Mouse (Mus musculus): ENCODE measurements at regions not wholly inside any gene's neighbourhood (a gene's known extent, or its start where the extent isn't known, plus 50 kb on each side); places are given as distances from the start of the nearest gene placed in this dataset.
A peak's percentile ranks its signal among the peaks of the same experiment; 100 is the strongest.
"Not testable (repeated sequence)": the region's sequence is repeated elsewhere in the genome, so short reads cannot be mapped to it uniquely, and the experiment has no call there.

GRCm38 (mm10) chr6:31011407-31012020, 52.6 kb upstream of the Klf14 start:
- Histone ChIP-seq H3K4me3 (replicated peaks) (no peak overlapping the region), H3K36me3 (replicated peaks; ENCODE audit: low read length) (no peaks in the 10 kb centered on the region), H3K9me3 (peaks cover 19% of the 10 kb centered on the region), H3K4me1 (peaks cover 2% of the 10 kb centered on the region), H3K27me3 (replicated peaks) (peaks cover 18% of the 10 kb centered on the region)
- TF ChIP-seq FLI1 (IDR thresholded peaks at IDR 0.05; ENCODE audit: low read length) (no peak), GATA1 (IDR thresholded peaks at IDR 0.05; ENCODE audit: borderline replicate concordance, low read length) (no peak)

GRCm38 (mm10) chr6:31016566-31016965, 57.7 kb upstream of the Klf14 start:
- H3K4me3 ChIP-seq (replicated peaks) = no peak overlapping the region
- TF ChIP-seq FLI1 (IDR thresholded peaks at IDR 0.05; ENCODE audit: low read length) (no peak), GATA1 (IDR thresholded peaks at IDR 0.05; ENCODE audit: borderline replicate concordance, low read length) (no peak)
- H3K27me3 ChIP-seq (replicated peaks) = peaks cover 14% of the 10 kb centered on the region
- H3K4me1 ChIP-seq = peaks cover 6% of the 10 kb centered on the region
- no peaks in the 10 kb centered on the region for H3K36me3 ChIP-seq (replicated peaks; ENCODE audit: low read length)
- peaks cover 21% of the 10 kb centered on the region for H3K9me3 ChIP-seq

GRCm38 (mm10) chr6:31021776-31022175, 62.9 kb upstream of the Klf14 start:
- TF ChIP-seq FLI1 (IDR thresholded peaks at IDR 0.05; ENCODE audit: low read length) (no peak), GATA1 (IDR thresholded peaks at IDR 0.05; ENCODE audit: borderline replicate concordance, low read length) (no peak)
- Histone ChIP-seq H3K27me3 (replicated peaks) (peaks cover 10% of the 10 kb centered on the region), H3K4me1 (peaks cover 10% of the 10 kb centered on the region), H3K4me3 (replicated peaks) (no peak overlapping the region), H3K36me3 (replicated peaks; ENCODE audit: low read length) (no peaks in the 10 kb centered on the region), H3K9me3 (peaks cover 21% of the 10 kb centered on the region)

GRCm38 (mm10) chr6:31029777-31030176, 70.9 kb upstream of the Klf14 start:
- H3K4me3 ChIP-seq (replicated peaks) = no peak overlapping the region
- peaks cover 11% of the 10 kb centered on the region for H3K4me1 ChIP-seq
- H3K9me3 ChIP-seq = peaks cover 5% of the 10 kb centered on the region
- H3K36me3 ChIP-seq (replicated peaks; ENCODE audit: low read length) = no peaks in the 10 kb centered on the region
- no peak for TF ChIP-seq FLI1 (IDR thresholded peaks at IDR 0.05; ENCODE audit: low read length)
- no peak for TF ChIP-seq GATA1 (IDR thresholded peaks at IDR 0.05; ENCODE audit: borderline replicate concordance, low read length)
- peaks cover 10% of the 10 kb centered on the region for H3K27me3 ChIP-seq (replicated peaks)

- TF ChIP-seq GATA1 (IDR thresholded peaks at IDR 0.05; ENCODE audit: borderline replicate concordance, low read length) (no peak), FLI1 (IDR thresholded peaks at IDR 0.05; ENCODE audit: low read length) (no peak)
- H3K36me3 ChIP-seq (replicated peaks; ENCODE audit: low read length) = no peaks in the 10 kb centered on the region
- H3K27me3 ChIP-seq (replicated peaks) = peaks cover 14% of the 10 kb centered on the region
- peaks cover 5% of the 10 kb centered on the region for H3K9me3 ChIP-seq
- peaks cover 14% of the 10 kb centered on the region for H3K4me1 ChIP-seq
- H3K4me3 ChIP-seq (replicated peaks) = no peak overlapping the region
Observed at GRCm38 (mm10) chr6:31031022-31031421, 72.1 kb upstream of the Klf14 start.

GRCm38 (mm10) chr6:31032147-31032546, 73.3 kb upstream of the Klf14 start:
- Histone ChIP-seq H3K4me1 (peaks cover 14% of the 10 kb centered on the region), H3K27me3 (replicated peaks) (peaks cover 19% of the 10 kb centered on the region), H3K9me3 (peaks cover 4% of the 10 kb centered on the region), H3K36me3 (replicated peaks; ENCODE audit: low read length) (no peaks in the 10 kb centered on the region), H3K4me3 (replicated peaks) (no peak overlapping the region)
- no peak for TF ChIP-seq FLI1 (IDR thresholded peaks at IDR 0.05; ENCODE audit: low read length)
- TF ChIP-seq GATA1 (IDR thresholded peaks at IDR 0.05; ENCODE audit: borderline replicate concordance, low read length) = no peak

GRCm38 (mm10) chr6:31032980-31033608, 74.2 kb upstream of the Klf14 start:
- no peak for TF ChIP-seq FLI1 (IDR thresholded peaks at IDR 0.05; ENCODE audit: low read length)
- TF ChIP-seq GATA1 (IDR thresholded peaks at IDR 0.05; ENCODE audit: borderline replicate concordance, low read length) = no peak
- Histone ChIP-seq H3K4me1 (peaks cover 19% of the 10 kb centered on the region), H3K36me3 (replicated peaks; ENCODE audit: low read length) (no peaks in the 10 kb centered on the region), H3K27me3 (replicated peaks) (peaks cover 23% of the 10 kb centered on the region), H3K9me3 (no peaks in the 10 kb centered on the region), H3K4me3 (replicated peaks) (peak overlapping the region; percentile 85)

- Histone ChIP-seq H3K9me3 (no peaks in the 10 kb centered on the region), H3K4me3 (replicated peaks) (no peak overlapping the region), H3K36me3 (replicated peaks; ENCODE audit: low read length) (no peaks in the 10 kb centered on the region), H3K4me1 (peaks cover 20% of the 10 kb centered on the region), H3K27me3 (replicated peaks) (peaks cover 23% of the 10 kb centered on the region)
- no peak for TF ChIP-seq FLI1 (IDR thresholded peaks at IDR 0.05; ENCODE audit: low read length)
Observed at GRCm38 (mm10) chr6:31034796-31035195, 75.9 kb upstream of the Klf14 start.

GRCm38 (mm10) chr6:31037801-31038395, 79.0 kb upstream of the Klf14 start:
- peak overlapping the region; percentile 20 for H3K4me3 ChIP-seq (replicated peaks)
- peaks cover 27% of the 10 kb centered on the region for H3K27me3 ChIP-seq (replicated peaks)
- no peaks in the 10 kb centered on the region for H3K36me3 ChIP-seq (replicated peaks; ENCODE audit: low read length)
- no peak for TF ChIP-seq FLI1 (IDR thresholded peaks at IDR 0.05; ENCODE audit: low read length)
- no peak for TF ChIP-seq GATA1 (IDR thresholded peaks at IDR 0.05; ENCODE audit: borderline replicate concordance, low read length)
- H3K4me1 ChIP-seq = peaks cover 22% of the 10 kb centered on the region
- no peaks in the 10 kb centered on the region for H3K9me3 ChIP-seq

GRCm38 (mm10) chr6:31038445-31038844, 79.6 kb upstream of the Klf14 start:
- H3K27me3 ChIP-seq (replicated peaks) = peaks cover 32% of the 10 kb centered on the region
- H3K4me3 ChIP-seq (replicated peaks) = not testable (repeated sequence)

More at GRCm38 (mm10) chr6:31038445-31038844, 79.6 kb upstream of the Klf14 start:
- H3K4me1 ChIP-seq = peaks cover 17% of the 10 kb centered on the region
- H3K9me3 ChIP-seq; H3K36me3 ChIP-seq (replicated peaks; ENCODE audit: low read length): not testable (repeated sequence)

Data from megakaryocyte, embryonic 14.5 days (primary cell).